Mouse (Mus musculus) midbrain, postnatal 0 days (tissue): ENCODE results near the gene Ttc7b. TPM values are rescaled to one million over a fixed set of nuclear protein-coding genes. Genes with fewer than 3 reads are reported as not detected.

ENCODE experiments used
- ATAC-seq: fragments of 200-750 bp; cut with Nextera tagmentation; 2 replicates; pipeline ENCODE4 v1.8.0; 2017; ENCODE audit warnings: moderate number of reproducible peaks, mild to moderate bottlenecking, moderate TSS enrichment, moderate library complexity; ENCODE audit not compliant: low FRiP score
- DNase-seq: peaks from one replicate; pipeline ENCODE4 v3.0.0-alpha.2; 2015; ENCODE audit warnings: low spot score
- H3K27ac ChIP-seq: fragments of 300-500 bp; sonication (generic); 2 replicates; pipeline ENCODE4 v1.5.1; 2014; ENCODE audit warnings: low read depth, mild to moderate bottlenecking, low read length, mixed read lengths
- H3K27me3 ChIP-seq: fragments of 300-500 bp; sonication (generic); 2 replicates; pipeline ENCODE4 v1.6.1; 2014; ENCODE audit warnings: low read length, control low read depth, mixed read lengths; ENCODE audit not compliant: insufficient read depth
- H3K36me3 ChIP-seq: fragments of 300-500 bp; sonication (generic); 2 replicates; pipeline ENCODE4 v1.6.1; 2014; ENCODE audit warnings: low read length, control low read depth, mixed read lengths; ENCODE audit not compliant: insufficient read depth
- H3K4me1 ChIP-seq: fragments of 300-500 bp; sonication (generic); 2 replicates; pipeline ENCODE4 v1.6.1; 2014; ENCODE audit warnings: mild to moderate bottlenecking, control low read depth, antibody characterized with exemption, low read length, mixed read lengths; ENCODE audit not compliant: insufficient read depth
- H3K4me2 ChIP-seq: fragments of 300-500 bp; sonication (generic); 2 replicates; pipeline ENCODE4 v1.6.1; 2014; ENCODE audit warnings: low read depth, mild to moderate bottlenecking, low read length, mixed read lengths; ENCODE audit not compliant: poor library complexity, severe bottlenecking
- H3K4me3 ChIP-seq: fragments of 300-500 bp; sonication (generic); 2 replicates; pipeline ENCODE4 v1.5.1; 2014; ENCODE audit warnings: low read depth, mild to moderate bottlenecking, low read length, moderate library complexity
- H3K9ac ChIP-seq: fragments of 300-500 bp; sonication (generic); replicated peaks from 2 replicates; pipeline ENCODE4 v1.6.1; 2014; ENCODE audit warnings: mild to moderate bottlenecking, low read length, moderate library complexity, mixed read lengths; ENCODE audit not compliant: poor library complexity, severe bottlenecking
- H3K9me3 ChIP-seq: fragments of 300-500 bp; sonication (generic); 2 replicates; pipeline ENCODE4 v1.6.1; 2016; ENCODE audit warnings: low read length, control low read depth
- CTCF ChIP-seq: IDR thresholded peaks from 2 replicates; pipeline ENCODE4 v1.5.1; 2016; ENCODE audit warnings: antibody characterized with exemption, mild to moderate bottlenecking
- WGBS: fragments of 180-500 bp; shearing (Covaris S2); extraction: QIAGEN DNeasy Blood & Tissue Kit; methylation state at CpG from one replicate; pipeline ENCODE4 v1.1.7; 2014; 5-methylcytosine and 5-hydroxymethylcytosine counted together
- polyA plus RNA-seq: library from polyadenylated mRNA; unstranded; fragments of >200 nt; fragmentation: Nextera tagmentation; extraction: Ambion mirVana; gene quantifications from 2 replicates; pipeline ENCODE4 v1.2.1, GENCODE M21; 2015
- total RNA-seq: library from RNA; depleted of rRNA; stranded (reverse); fragments of >200 nt; gene quantifications from 2 replicates; pipeline ENCODE4 v1.2.3, GENCODE M21; 2014

Ttc7b gene
- total and polyA plus RNA-seq, 2 experiments from 2014 or later: 8.7 to 38.9 TPM

- 96% methylated on average over 3 of the region's 3 CpGs for WGBS
- Histone ChIP-seq H3K9ac (no peak overlapping the region), H3K36me3 (no peaks in the 10 kb centered on the region; the same call in 1 of the 2 replicates), H3K9me3 (no peaks in the 10 kb centered on the region), H3K27ac (no peak overlapping the region), H3K4me3 (no peak overlapping the region), H3K27me3 (no peaks in the 10 kb centered on the region), H3K4me2 (no peak overlapping the region), H3K4me1 (0 out of 2 replicates have a peak, but pooled peaks cover 4% of the 10 kb centered on the region)
- no peak for ATAC-seq
- no peak for TF ChIP-seq CTCF
- DNase-seq: no peak
Measured at GRCm38 (mm10) chr12:100444671-100445165, 75.9 kb downstream of the Ttc7b start.

GRCm38 (mm10) chr12:100443452-100443851 lies 77.2 kb downstream of the Ttc7b start:
- peaks cover 4% of the 10 kb centered on the region; the same call in 1 of the 2 replicates for H3K4me1 ChIP-seq
- no peak overlapping the region for H3K4me3 ChIP-seq
- no peak overlapping the region for H3K27ac ChIP-seq
- 83% methylated on average over 6 of the region's 6 CpGs for WGBS
- ATAC-seq (no peak), DNase-seq (no peak)
- H3K27me3 ChIP-seq: no peaks in the 10 kb centered on the region
- no peak overlapping the region for H3K9ac ChIP-seq
- no peaks in the 10 kb centered on the region for H3K9me3 ChIP-seq
- TF ChIP-seq CTCF: no peak
- H3K36me3 ChIP-seq: no peaks in the 10 kb centered on the region; the same call in 1 of the 2 replicates
- no peak overlapping the region for H3K4me2 ChIP-seq

- Histone ChIP-seq H3K9ac (no peak overlapping the region), H3K36me3 (no peaks in the 10 kb centered on the region; the same call in 1 of the 2 replicates), H3K4me1 (no peaks in the 10 kb centered on the region; the same call in 1 of the 2 replicates), H3K4me3 (no peak overlapping the region), H3K4me2 (no peak overlapping the region), H3K9me3 (no peaks in the 10 kb centered on the region), H3K27ac (no peak overlapping the region), H3K27me3 (no peaks in the 10 kb centered on the region)
- ATAC-seq (no peak), DNase-seq (no peak)
- no peak for TF ChIP-seq CTCF
- 79% methylated on average over 4 of the region's 4 CpGs for WGBS
Measured at GRCm38 (mm10) chr12:100441609-100442008, 79.0 kb downstream of the Ttc7b start.

GRCm38 (mm10) chr12:100439883-100440282 lies 80.7 kb downstream of the Ttc7b start:
- no peak overlapping the region for H3K4me2 ChIP-seq
- WGBS: 65% methylated on average over 3 of the region's 3 CpGs
- H3K36me3 ChIP-seq: no peaks in the 10 kb centered on the region
- H3K27me3 ChIP-seq: no peaks in the 10 kb centered on the region
- no peak for DNase-seq
- ATAC-seq: no peak
- no peak overlapping the region for H3K27ac ChIP-seq
- H3K4me3 ChIP-seq: no peak overlapping the region
- H3K4me1 ChIP-seq: no peaks in the 10 kb centered on the region; the same call in 1 of the 2 replicates
- no peak overlapping the region for H3K9ac ChIP-seq
- H3K9me3 ChIP-seq: no peaks in the 10 kb centered on the region
- no peak for TF ChIP-seq CTCF

- no peak for DNase-seq
- TF ChIP-seq CTCF: no peak
- Histone ChIP-seq H3K36me3 (no peaks in the 10 kb centered on the region), H3K27me3 (no peaks in the 10 kb centered on the region), H3K9me3 (no peaks in the 10 kb centered on the region), H3K4me1 (no peaks in the 10 kb centered on the region; the same call in 1 of the 2 replicates), H3K4me3 (no peak overlapping the region), H3K4me2 (no peak overlapping the region), H3K9ac (no peak overlapping the region), H3K27ac (no peak overlapping the region)
- 78% methylated on average over 4 of the region's 4 CpGs for WGBS
- ATAC-seq: no peak
Measured at GRCm38 (mm10) chr12:100439145-100439755, 81.4 kb downstream of the Ttc7b start.

GRCm38 (mm10) chr12:100438509-100438908 lies 82.1 kb downstream of the Ttc7b start:
- 0 out of 2 replicates have a peak overlapping the region, but pooled peaks have one; percentile 55 for H3K27ac ChIP-seq
- DNase-seq (no peak), ATAC-seq (no peak)
- H3K4me1 ChIP-seq: no peaks in the 10 kb centered on the region; the same call in 1 of the 2 replicates
- H3K36me3 ChIP-seq: no peaks in the 10 kb centered on the region
- 66% methylated on average over 7 of the region's 7 CpGs for WGBS
- H3K27me3 ChIP-seq: no peaks in the 10 kb centered on the region
- TF ChIP-seq CTCF: no peak
- H3K4me3 ChIP-seq: no peak overlapping the region
- H3K9me3 ChIP-seq: no peaks in the 10 kb centered on the region
- no peak overlapping the region for H3K4me2 ChIP-seq
- no peak overlapping the region for H3K9ac ChIP-seq
